Mouse (Mus musculus): ENCODE measurements at regions not wholly inside any gene's neighbourhood (a gene's known extent, or its start where the extent isn't known, plus 50 kb on each side); places are given as distances from the start of the nearest gene placed in this dataset.
A peak's percentile ranks its signal among the peaks of the same experiment; 100 is the strongest.

GRCm38 (mm10) chrX:42364137-42364536 is 125.4 kb upstream of the Tex13c2 start:
- ATAC-seq (no peak), DNase-seq (no peak)
- H3K27me3 ChIP-seq (ENCODE audit: insufficient read depth, low read length): no peaks in the 10 kb centered on the region
- no peaks in the 10 kb centered on the region for H3K36me3 ChIP-seq (replicated peaks; ENCODE audit: insufficient read depth, low read length)
- no peaks in the 10 kb centered on the region for H3K9me3 ChIP-seq (ENCODE audit: low read length)
- H3K4me1 ChIP-seq (ENCODE audit: insufficient read depth): no peaks in the 10 kb centered on the region
- WGBS (ENCODE audit: insufficient replicate concordance): 45% methylated on average over 1 of the region's 1 CpGs
- H3K27ac ChIP-seq (ENCODE audit: low read depth): no peak overlapping the region
- no peak overlapping the region for H3K9ac ChIP-seq (replicated peaks)
- no peak overlapping the region for H3K4me3 ChIP-seq (ENCODE audit: low read depth, low read length)
- no peak overlapping the region for H3K4me2 ChIP-seq (ENCODE audit: low read depth, low read length)
- TF ChIP-seq CTCF (IDR thresholded peaks at IDR 0.05; ENCODE audit: low read depth) (no peak), EP300 (IDR thresholded peaks at IDR 0.05; ENCODE audit: low read depth) (no peak)

- DNase-seq (no peak), ATAC-seq (no peak)
- H3K4me1 ChIP-seq (ENCODE audit: insufficient read depth): no peaks in the 10 kb centered on the region
- H3K4me2 ChIP-seq (ENCODE audit: low read depth, low read length): no peak overlapping the region
- H3K27me3 ChIP-seq (ENCODE audit: insufficient read depth, low read length): no peaks in the 10 kb centered on the region
- WGBS (ENCODE audit: insufficient replicate concordance): 54% methylated on average over 3 of the region's 3 CpGs
- no peak overlapping the region for H3K27ac ChIP-seq (ENCODE audit: low read depth)
- TF ChIP-seq EP300 (IDR thresholded peaks at IDR 0.05; ENCODE audit: low read depth) (no peak), CTCF (IDR thresholded peaks at IDR 0.05; ENCODE audit: low read depth) (no peak)
- H3K9ac ChIP-seq (replicated peaks): no peak overlapping the region
- no peak overlapping the region for H3K4me3 ChIP-seq (ENCODE audit: low read depth, low read length)
- H3K36me3 ChIP-seq (replicated peaks; ENCODE audit: insufficient read depth, low read length): no peaks in the 10 kb centered on the region
- H3K9me3 ChIP-seq (ENCODE audit: low read length): no peaks in the 10 kb centered on the region
Observed at GRCm38 (mm10) chrX:42373794-42374398, 115.6 kb upstream of the Tex13c2 start.

DNA sequence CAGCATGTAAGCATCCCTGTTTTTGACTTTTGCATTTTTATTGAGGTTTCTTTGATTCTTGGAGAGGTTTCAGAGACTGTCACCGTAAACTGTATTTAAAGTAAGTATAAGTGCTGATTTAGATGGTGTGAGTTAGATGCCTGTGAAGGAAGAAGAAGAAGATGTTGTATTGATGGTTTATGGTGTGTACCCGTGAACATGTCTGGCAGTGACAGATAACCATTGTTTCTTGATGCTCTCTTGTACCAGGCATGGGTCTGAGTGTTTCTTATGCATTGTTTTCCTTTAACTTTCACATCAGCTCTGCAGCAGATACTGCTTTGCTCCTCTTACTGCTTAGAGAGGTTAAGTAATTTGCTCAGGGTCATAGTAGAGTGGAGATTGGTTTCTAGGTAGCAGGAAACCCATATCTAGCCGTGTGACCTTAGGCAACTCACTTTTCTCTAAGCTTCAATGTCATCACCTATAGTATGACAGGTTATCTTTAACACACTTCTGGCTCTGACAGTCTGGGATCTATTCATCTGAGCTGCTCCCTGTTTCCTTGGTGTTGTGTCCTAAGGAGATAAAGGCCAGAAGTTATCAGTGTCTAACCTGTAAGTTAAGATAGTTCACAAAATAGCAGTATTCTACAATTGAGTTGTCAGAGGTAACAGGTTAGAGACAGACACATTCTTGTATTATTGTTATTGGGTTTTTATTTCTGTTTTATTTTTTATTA is 95.5 kb upstream of the Tex13c2 start:
- H3K4me1 ChIP-seq (ENCODE audit: insufficient read depth): no peaks in the 10 kb centered on the region
- DNase-seq: no peak
- no peak overlapping the region for H3K9ac ChIP-seq (replicated peaks)
- no peaks in the 10 kb centered on the region for H3K9me3 ChIP-seq (ENCODE audit: low read length)
- ATAC-seq: no peak
- H3K27ac ChIP-seq (ENCODE audit: low read depth): no peak overlapping the region
- no peak overlapping the region for H3K4me2 ChIP-seq (ENCODE audit: low read depth, low read length)
- 54% methylated on average over 3 of the region's 3 CpGs for WGBS (ENCODE audit: insufficient replicate concordance)
- no peaks in the 10 kb centered on the region for H3K27me3 ChIP-seq (ENCODE audit: insufficient read depth, low read length)
- H3K36me3 ChIP-seq (replicated peaks; ENCODE audit: insufficient read depth, low read length): no peaks in the 10 kb centered on the region
- no peak for TF ChIP-seq CTCF (IDR thresholded peaks at IDR 0.05; ENCODE audit: low read depth)
- no peak for TF ChIP-seq EP300 (IDR thresholded peaks at IDR 0.05; ENCODE audit: low read depth)
- no peak overlapping the region for H3K4me3 ChIP-seq (ENCODE audit: low read depth, low read length)

DNA sequence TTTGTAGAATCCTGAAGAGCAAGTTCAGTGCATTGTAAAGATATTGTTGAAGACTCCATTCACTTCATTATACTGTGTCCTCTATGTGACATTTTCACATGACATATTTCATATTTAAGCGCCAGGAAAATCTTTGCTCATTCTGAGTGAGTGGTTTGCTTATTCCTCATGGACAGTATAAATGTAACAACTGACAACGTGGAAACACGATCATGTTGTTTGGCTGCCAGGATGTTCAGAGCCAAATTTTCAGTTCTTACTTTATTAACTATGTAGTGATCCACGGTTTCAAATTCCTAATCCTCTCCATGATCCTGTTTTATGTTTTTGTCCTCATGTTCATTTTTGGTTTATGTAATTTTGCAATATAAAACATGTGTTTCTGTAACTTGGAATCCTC is 93.0 kb upstream of the Tex13c2 start:
- H3K4me2 ChIP-seq (ENCODE audit: low read depth, low read length): no peak overlapping the region
- no peaks in the 10 kb centered on the region for H3K4me1 ChIP-seq (ENCODE audit: insufficient read depth)
- no peak overlapping the region for H3K4me3 ChIP-seq (ENCODE audit: low read depth, low read length)
- ATAC-seq: no peak
- TF ChIP-seq EP300 (IDR thresholded peaks at IDR 0.05; ENCODE audit: low read depth): no peak
- TF ChIP-seq CTCF (IDR thresholded peaks at IDR 0.05; ENCODE audit: low read depth): no peak
- WGBS (ENCODE audit: insufficient replicate concordance): 75% methylated on average over 4 of the region's 4 CpGs
- no peak for DNase-seq
- H3K9ac ChIP-seq (replicated peaks): no peak overlapping the region
- H3K36me3 ChIP-seq (replicated peaks; ENCODE audit: insufficient read depth, low read length): no peaks in the 10 kb centered on the region
- no peaks in the 10 kb centered on the region for H3K9me3 ChIP-seq (ENCODE audit: low read length)
- no peak overlapping the region for H3K27ac ChIP-seq (ENCODE audit: low read depth)
- no peaks in the 10 kb centered on the region for H3K27me3 ChIP-seq (ENCODE audit: insufficient read depth, low read length)

DNA sequence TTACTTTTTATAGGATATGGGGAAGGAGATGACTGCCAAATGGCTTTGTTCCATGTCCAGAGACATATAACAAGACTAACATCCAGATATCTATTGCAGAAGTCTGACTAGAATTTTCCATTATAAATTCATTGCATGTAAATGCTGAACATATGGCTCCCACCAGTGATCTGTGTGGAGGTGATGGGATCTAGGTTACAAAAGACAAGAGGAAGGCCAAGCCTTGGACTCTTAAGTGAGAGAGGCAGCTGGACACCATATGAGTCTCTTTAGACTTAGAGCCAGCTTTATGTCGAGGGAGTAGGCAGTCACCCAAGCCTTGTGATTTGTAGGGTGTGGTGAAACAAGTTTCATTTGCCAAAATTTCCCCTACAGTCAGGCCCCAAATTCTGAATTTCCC is 90.7 kb upstream of the Tex13c2 start:
- H3K36me3 ChIP-seq (replicated peaks; ENCODE audit: insufficient read depth, low read length): no peaks in the 10 kb centered on the region
- TF ChIP-seq CTCF (IDR thresholded peaks at IDR 0.05; ENCODE audit: low read depth) (no peak), EP300 (IDR thresholded peaks at IDR 0.05; ENCODE audit: low read depth) (no peak)
- H3K4me2 ChIP-seq (ENCODE audit: low read depth, low read length): no peak overlapping the region
- H3K9me3 ChIP-seq (ENCODE audit: low read length): no peaks in the 10 kb centered on the region
- ATAC-seq: no peak
- no peaks in the 10 kb centered on the region for H3K27me3 ChIP-seq (ENCODE audit: insufficient read depth, low read length)
- H3K4me1 ChIP-seq (ENCODE audit: insufficient read depth): no peaks in the 10 kb centered on the region
- no peak for DNase-seq
- WGBS (ENCODE audit: insufficient replicate concordance): 47% methylated on average over 1 of the region's 1 CpGs
- H3K9ac ChIP-seq (replicated peaks): no peak overlapping the region
- no peak overlapping the region for H3K4me3 ChIP-seq (ENCODE audit: low read depth, low read length)
- no peak overlapping the region for H3K27ac ChIP-seq (ENCODE audit: low read depth)

DNA sequence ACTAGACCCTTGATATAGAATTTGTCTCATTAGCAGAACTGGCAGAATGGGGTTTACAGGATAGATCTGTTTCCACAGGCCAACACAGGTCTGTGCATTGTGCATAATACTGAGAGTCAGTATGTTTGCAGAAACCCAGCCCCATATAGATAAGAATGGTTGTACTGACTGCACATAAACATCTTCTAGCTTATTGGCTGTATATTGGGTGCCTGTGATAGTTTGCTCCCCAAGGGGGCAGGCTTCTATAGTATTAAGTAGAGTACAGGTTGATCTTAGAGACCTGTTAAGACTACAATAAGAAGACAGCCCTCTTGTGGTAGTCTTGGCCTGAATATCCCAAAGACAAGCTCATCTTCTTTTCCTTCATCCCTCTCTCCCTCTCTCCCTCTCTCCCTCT is 90.1 kb upstream of the Tex13c2 start:
- TF ChIP-seq CTCF (IDR thresholded peaks at IDR 0.05; ENCODE audit: low read depth) (0 out of 2 replicates have a peak, but pooled peaks have one; percentile 10), EP300 (IDR thresholded peaks at IDR 0.05; ENCODE audit: low read depth) (no peak)
- H3K9ac ChIP-seq (replicated peaks): no peak overlapping the region
- DNase-seq (no peak), ATAC-seq (no peak)
- H3K4me2 ChIP-seq (ENCODE audit: low read depth, low read length): no peak overlapping the region
- no peaks in the 10 kb centered on the region for H3K9me3 ChIP-seq (ENCODE audit: low read length)
- H3K27ac ChIP-seq (ENCODE audit: low read depth): no peak overlapping the region
- H3K4me3 ChIP-seq (ENCODE audit: low read depth, low read length): no peak overlapping the region
- H3K36me3 ChIP-seq (replicated peaks; ENCODE audit: insufficient read depth, low read length): no peaks in the 10 kb centered on the region
- H3K27me3 ChIP-seq (ENCODE audit: insufficient read depth, low read length): no peaks in the 10 kb centered on the region
- no peaks in the 10 kb centered on the region for H3K4me1 ChIP-seq (ENCODE audit: insufficient read depth)
